Mouse (Mus musculus): ENCODE results near the gene Evx2. TPM values are rescaled to one million over a fixed set of nuclear protein-coding genes. Genes with fewer than 3 reads are reported as not detected.
A peak's percentile ranks its signal among the peaks of the same experiment; 100 is the strongest.

Gene Evx2
- polyA plus RNA-seq (2014; fragmentation: Nextera tagmentation; extraction: Ambion mirVana), result 0.54 and 0.69 TPM in 2 replicates

DNA sequence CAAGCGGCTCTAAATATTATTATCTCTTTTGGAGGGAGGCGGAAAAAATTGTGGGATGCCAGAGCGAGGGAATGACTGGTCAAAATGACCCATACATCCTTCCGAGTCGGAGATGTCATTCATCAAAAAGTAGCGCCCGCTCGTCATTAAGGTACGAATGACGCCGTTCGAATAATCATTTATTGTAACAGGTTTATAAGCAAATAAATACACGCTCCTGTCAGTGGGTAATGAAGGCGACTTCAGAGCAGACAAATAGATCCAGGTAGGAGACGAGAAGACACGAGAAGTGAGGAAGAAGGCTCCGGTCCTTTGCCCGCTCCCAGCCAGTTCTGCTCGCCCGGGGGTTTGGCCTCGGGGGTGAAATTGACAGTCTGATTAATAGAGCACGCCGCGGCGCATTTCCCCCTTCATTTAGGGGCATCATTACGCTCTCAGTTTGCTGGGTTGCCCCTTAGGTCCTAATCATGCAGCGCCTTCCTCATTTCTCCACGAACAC, at the start of gene Evx2:
Gene Evx2, minus strand, starts transcription at position 51 of the 499 bp plus-strand sequence.
- H3K36me3 ChIP-seq (ENCODE audit: control insufficient read depth, insufficient read depth, low read length), result no peaks in the 10 kb centered on the region
- peak within 1 kb of the TSS; percentile 12; the same call in 1 of the 2 replicates for H3K4me2 ChIP-seq (ENCODE audit: low read depth)
- 0 out of 2 replicates have a peak, but pooled peaks cover 5% of the 10 kb centered on the region for H3K4me1 ChIP-seq (ENCODE audit: control insufficient read depth, insufficient read depth, low read length)
- DNase-seq (ENCODE audit: low spot score) (peak; percentile 67), ATAC-seq (ENCODE audit: insufficient read depth, low FRiP score, low TSS enrichment) (no peak)
- peak within 1 kb of the TSS; percentile 44; the same call in 1 of the 2 replicates for H3K27ac ChIP-seq (ENCODE audit: low read depth, low read length)
- no peaks in the 10 kb centered on the region for H3K9me3 ChIP-seq (ENCODE audit: control insufficient read depth, low read length)
- WGBS, result under 1% methylated on average over 28 of the region's 28 CpGs
- peaks cover 98% of the 10 kb centered on the region for H3K27me3 ChIP-seq (ENCODE audit: control insufficient read depth, insufficient read depth, low read length)
- H3K4me3 ChIP-seq (ENCODE audit: low read depth, low read length), result peak within 1 kb of the TSS; percentile 18
- H3K9ac ChIP-seq (ENCODE audit: low read length), result peak within 1 kb of the TSS; percentile 23

DNA sequence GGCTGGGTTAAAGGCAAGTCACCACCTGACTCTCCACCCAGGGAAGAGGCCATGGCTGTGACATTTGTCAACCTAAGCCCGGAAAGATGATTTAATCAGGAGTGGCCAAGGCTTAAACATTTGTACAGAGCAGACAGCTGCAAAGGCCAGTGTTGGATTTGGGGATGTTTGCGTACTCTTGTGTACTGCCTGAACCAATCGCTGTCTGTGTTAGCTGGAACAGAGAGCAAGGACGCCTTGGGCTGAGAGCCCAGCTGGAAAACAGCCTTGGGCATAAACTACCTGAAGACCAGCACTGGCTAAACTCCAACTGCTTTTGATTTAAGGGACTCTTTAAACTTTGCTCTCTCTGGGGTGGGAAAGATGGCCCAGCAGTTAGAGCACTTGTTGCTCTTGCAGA, 49.3 kb upstream of the Evx2 start:
- H3K27me3 ChIP-seq (ENCODE audit: control insufficient read depth, insufficient read depth, low read length), result peaks cover 17% of the 10 kb centered on the region
- peaks cover 24% of the 10 kb centered on the region for H3K4me1 ChIP-seq (ENCODE audit: control insufficient read depth, insufficient read depth, low read length)
- 15% methylated on average over 4 of the region's 4 CpGs for WGBS
- H3K9me3 ChIP-seq (ENCODE audit: control insufficient read depth, low read length), result no peaks in the 10 kb centered on the region
- H3K9ac ChIP-seq (ENCODE audit: low read length), result peak overlapping the region; percentile 44
- H3K27ac ChIP-seq (ENCODE audit: low read depth, low read length), result peak overlapping the region; percentile 35
- H3K36me3 ChIP-seq (ENCODE audit: control insufficient read depth, insufficient read depth, low read length), result no peaks in the 10 kb centered on the region
- ATAC-seq (ENCODE audit: insufficient read depth, low FRiP score, low TSS enrichment) (no peak), DNase-seq (ENCODE audit: low spot score) (peak; percentile 24)
- H3K4me2 ChIP-seq (ENCODE audit: low read depth), result peak overlapping the region; percentile 85
- peak overlapping the region; percentile 19 for H3K4me3 ChIP-seq (ENCODE audit: low read depth, low read length)

DNA sequence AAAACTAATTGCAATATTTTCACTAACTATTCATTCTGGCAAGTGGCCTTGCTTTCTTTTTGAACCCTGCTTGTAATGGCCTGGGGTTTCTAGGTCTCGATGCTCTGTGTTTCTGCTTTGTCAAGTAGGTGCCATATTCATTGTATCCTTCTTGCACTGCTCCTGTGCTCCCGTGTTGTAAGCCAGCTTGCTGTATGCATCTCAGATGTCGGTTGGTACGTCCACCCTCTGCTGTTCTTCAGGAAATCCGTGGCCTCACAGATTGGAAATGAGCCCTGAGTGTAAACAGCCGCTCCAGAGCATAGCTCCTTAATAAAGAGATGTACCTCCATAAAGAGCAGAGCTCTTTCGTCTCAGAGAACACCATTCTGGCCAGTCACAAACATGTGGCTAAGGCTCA, 48.2 kb upstream of the Evx2 start:
- H3K9me3 ChIP-seq (ENCODE audit: control insufficient read depth, low read length), result no peaks in the 10 kb centered on the region
- no peak for DNase-seq (ENCODE audit: low spot score)
- H3K4me2 ChIP-seq (ENCODE audit: low read depth), result peak overlapping the region; percentile 85
- H3K27ac ChIP-seq (ENCODE audit: low read depth, low read length), result peak overlapping the region; percentile 58; the same call in 1 of the 2 replicates
- no peak for ATAC-seq (ENCODE audit: insufficient read depth, low FRiP score, low TSS enrichment)
- WGBS, result 8% methylated on average over 7 of the region's 7 CpGs
- peaks cover 24% of the 10 kb centered on the region for H3K4me1 ChIP-seq (ENCODE audit: control insufficient read depth, insufficient read depth, low read length)
- H3K36me3 ChIP-seq (ENCODE audit: control insufficient read depth, insufficient read depth, low read length), result no peaks in the 10 kb centered on the region
- peak overlapping the region; percentile 69 for H3K9ac ChIP-seq (ENCODE audit: low read length)
- H3K4me3 ChIP-seq (ENCODE audit: low read depth, low read length), result peak overlapping the region; percentile 83
- peaks cover 20% of the 10 kb centered on the region for H3K27me3 ChIP-seq (ENCODE audit: control insufficient read depth, insufficient read depth, low read length)

DNA sequence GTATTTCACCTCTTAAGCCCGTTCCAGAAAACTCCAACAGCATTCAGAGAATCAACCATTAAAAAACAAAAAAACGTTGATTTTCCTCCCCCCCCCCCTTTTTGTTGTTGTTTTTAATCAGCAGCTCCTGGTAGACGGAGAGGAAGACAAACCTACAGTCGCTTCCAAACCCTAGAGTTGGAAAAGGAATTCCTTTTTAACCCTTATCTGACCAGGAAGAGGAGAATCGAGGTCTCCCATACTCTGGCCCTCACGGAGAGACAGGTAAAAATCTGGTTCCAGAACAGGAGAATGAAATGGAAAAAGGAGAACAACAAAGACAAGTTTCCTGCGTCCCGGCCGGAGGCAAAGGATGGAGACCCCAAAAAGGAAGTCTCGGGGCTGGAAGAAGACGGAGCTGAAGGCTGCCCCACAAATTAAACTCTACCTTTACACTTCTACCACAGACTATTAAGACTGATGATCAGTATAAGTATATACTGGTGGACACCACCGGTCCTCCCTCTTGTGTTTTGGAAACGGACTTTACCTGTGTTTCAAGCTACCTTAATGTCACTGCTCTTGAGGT, 47.1 kb upstream of the Evx2 start:
- peak overlapping the region; percentile 85 for H3K4me2 ChIP-seq (ENCODE audit: low read depth)
- peak overlapping the region; percentile 83 for H3K4me3 ChIP-seq (ENCODE audit: low read depth, low read length)
- ATAC-seq (ENCODE audit: insufficient read depth, low FRiP score, low TSS enrichment), result no peak
- 1% methylated on average over 13 of the region's 13 CpGs for WGBS
- H3K36me3 ChIP-seq (ENCODE audit: control insufficient read depth, insufficient read depth, low read length), result no peaks in the 10 kb centered on the region
- H3K27ac ChIP-seq (ENCODE audit: low read depth, low read length), result peak overlapping the region; percentile 100
- peaks cover 24% of the 10 kb centered on the region for H3K4me1 ChIP-seq (ENCODE audit: control insufficient read depth, insufficient read depth, low read length)
- peak overlapping the region; percentile 99 for H3K9ac ChIP-seq (ENCODE audit: low read length)
- H3K27me3 ChIP-seq (ENCODE audit: control insufficient read depth, insufficient read depth, low read length), result peaks cover 20% of the 10 kb centered on the region
- no peaks in the 10 kb centered on the region for H3K9me3 ChIP-seq (ENCODE audit: control insufficient read depth, low read length)
- DNase-seq (ENCODE audit: low spot score), result peak; percentile 22

DNA sequence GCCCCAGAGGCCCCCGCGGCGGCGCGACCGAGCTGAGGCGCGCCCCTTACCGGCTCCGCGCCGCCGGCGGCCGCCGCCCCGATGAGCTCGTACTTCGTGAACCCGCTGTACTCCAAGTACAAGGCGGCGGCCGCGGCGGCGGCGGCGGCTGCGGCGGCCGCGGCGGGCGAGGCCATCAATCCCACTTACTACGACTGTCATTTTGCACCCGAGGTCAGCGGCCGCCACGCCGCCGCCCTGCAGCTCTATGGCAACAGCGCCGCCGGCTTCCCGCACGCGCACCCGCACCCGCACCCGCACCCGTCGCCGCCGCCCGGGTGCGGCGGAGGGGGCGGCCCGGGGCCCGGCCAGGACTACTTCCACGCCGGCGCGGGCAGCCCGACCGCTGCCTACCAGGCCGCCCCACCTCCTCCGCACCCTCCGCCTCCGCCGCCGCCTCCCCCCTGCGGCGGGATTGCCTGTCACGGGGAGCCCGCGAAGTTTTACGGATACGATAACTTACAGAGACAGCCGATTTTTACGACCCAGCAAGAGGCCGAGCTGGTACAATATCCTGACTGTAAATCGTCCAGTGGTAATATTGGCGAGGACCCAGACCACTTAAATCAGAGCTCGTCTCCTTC, 46.2 kb upstream of the Evx2 start:
- DNase-seq (ENCODE audit: low spot score) (peak; percentile 81), ATAC-seq (ENCODE audit: insufficient read depth, low FRiP score, low TSS enrichment) (peak; percentile 69)
- H3K4me1 ChIP-seq (ENCODE audit: control insufficient read depth, insufficient read depth, low read length), result peaks cover 20% of the 10 kb centered on the region
- peak overlapping the region; percentile 99 for H3K9ac ChIP-seq (ENCODE audit: low read length)
- H3K36me3 ChIP-seq (ENCODE audit: control insufficient read depth, insufficient read depth, low read length), result no peaks in the 10 kb centered on the region
- no peaks in the 10 kb centered on the region for H3K9me3 ChIP-seq (ENCODE audit: control insufficient read depth, low read length)
- H3K4me3 ChIP-seq (ENCODE audit: low read depth, low read length), result peak overlapping the region; percentile 83
- peak overlapping the region; percentile 85 for H3K4me2 ChIP-seq (ENCODE audit: low read depth)
- WGBS, result under 1% methylated on average over 55 of the region's 85 CpGs
- H3K27me3 ChIP-seq (ENCODE audit: control insufficient read depth, insufficient read depth, low read length), result peaks cover 28% of the 10 kb centered on the region
- H3K27ac ChIP-seq (ENCODE audit: low read depth, low read length), result peak overlapping the region; percentile 100

DNA sequence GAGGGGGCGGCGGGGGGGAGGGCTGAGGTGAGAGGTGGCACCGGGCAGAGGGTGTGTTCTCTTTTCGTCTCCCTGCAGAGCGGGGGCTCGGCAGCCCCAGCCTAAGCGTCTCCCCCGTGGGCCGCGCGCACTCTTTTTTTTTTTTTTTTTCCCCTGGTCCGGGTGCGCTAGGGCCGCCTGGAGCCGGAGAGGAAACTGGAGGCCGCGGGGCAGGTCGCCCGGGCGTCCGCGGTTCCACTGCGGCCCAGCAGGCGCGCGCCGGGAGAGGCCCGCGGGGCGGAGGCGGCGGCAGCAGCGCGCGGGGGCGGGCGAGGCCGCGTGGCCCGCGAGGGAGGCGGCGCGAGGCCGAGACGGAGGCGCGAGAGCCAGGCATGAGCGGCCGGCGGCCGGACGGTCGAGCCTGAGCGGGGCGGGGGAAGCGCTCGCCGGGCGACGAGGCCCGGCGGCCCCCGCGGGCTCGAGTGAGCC, 45.7 kb upstream of the Evx2 start:
- Histone ChIP-seq H3K4me2 (ENCODE audit: low read depth) (peak overlapping the region; percentile 85), H3K9me3 (ENCODE audit: control insufficient read depth, low read length) (no peaks in the 10 kb centered on the region), H3K9ac (ENCODE audit: low read length) (peak overlapping the region; percentile 99), H3K4me1 (ENCODE audit: control insufficient read depth, insufficient read depth, low read length) (peaks cover 17% of the 10 kb centered on the region), H3K27me3 (ENCODE audit: control insufficient read depth, insufficient read depth, low read length) (peaks cover 34% of the 10 kb centered on the region), H3K36me3 (ENCODE audit: control insufficient read depth, insufficient read depth, low read length) (no peaks in the 10 kb centered on the region), H3K4me3 (ENCODE audit: low read depth, low read length) (peak overlapping the region; percentile 83), H3K27ac (ENCODE audit: low read depth, low read length) (peak overlapping the region; percentile 100)
- 0% methylated on average over 31 of the region's 66 CpGs for WGBS
- DNase-seq (ENCODE audit: low spot score), result peak; percentile 57
- ATAC-seq (ENCODE audit: insufficient read depth, low FRiP score, low TSS enrichment), result peak; percentile 33

DNA sequence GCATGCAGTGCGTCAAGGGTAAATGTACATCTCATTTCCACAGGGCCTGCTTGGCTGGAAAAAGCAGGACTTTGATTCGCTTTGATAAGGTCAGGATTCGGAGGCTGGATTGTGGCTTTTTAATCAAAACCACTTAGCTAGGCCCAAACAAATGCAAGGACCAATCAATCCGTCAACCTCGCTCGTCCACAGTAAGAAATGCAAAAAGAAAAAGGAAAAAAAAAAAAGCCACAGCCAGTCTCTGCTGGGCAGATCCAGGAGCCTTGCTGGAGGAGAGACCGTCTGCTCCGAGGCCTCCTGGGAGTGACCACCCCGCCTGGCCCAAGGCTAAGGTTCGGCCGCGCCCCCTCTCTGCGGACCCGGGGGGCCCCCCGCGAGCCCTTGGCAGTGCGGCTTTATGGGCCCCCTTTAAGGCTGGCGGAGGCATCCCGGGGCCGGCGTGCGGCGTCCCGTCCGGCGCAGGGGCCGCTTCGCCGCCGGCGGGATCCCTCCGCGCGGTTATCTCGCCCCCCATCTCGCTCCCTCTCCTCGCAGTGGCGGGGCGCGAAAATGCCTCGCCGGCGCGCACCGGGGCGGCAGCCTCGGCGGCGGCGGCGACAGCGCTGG, 45.1 kb upstream of the Evx2 start, which contains the start of gene Hoxd8:
Gene Hoxd8, plus strand, starts transcription at position 223 of the 606 bp plus-strand sequence.
- H3K4me1 ChIP-seq (ENCODE audit: control insufficient read depth, insufficient read depth, low read length), result peaks cover 20% of the 10 kb centered on the region
- H3K4me3 ChIP-seq (ENCODE audit: low read depth, low read length), result peak within 1 kb of the TSS; percentile 83
- WGBS, result under 1% methylated on average over 43 of the region's 52 CpGs
- ATAC-seq (ENCODE audit: insufficient read depth, low FRiP score, low TSS enrichment) (peak; percentile 42), DNase-seq (ENCODE audit: low spot score) (peak; percentile 87)
- no peaks in the 10 kb centered on the region for H3K36me3 ChIP-seq (ENCODE audit: control insufficient read depth, insufficient read depth, low read length)
- peak within 1 kb of the TSS; percentile 100 for H3K27ac ChIP-seq (ENCODE audit: low read depth, low read length)
- H3K4me2 ChIP-seq (ENCODE audit: low read depth), result peak within 1 kb of the TSS; percentile 85
- peak within 1 kb of the TSS; percentile 99 for H3K9ac ChIP-seq (ENCODE audit: low read length)
- peaks cover 38% of the 10 kb centered on the region for H3K27me3 ChIP-seq (ENCODE audit: control insufficient read depth, insufficient read depth, low read length)
- H3K9me3 ChIP-seq (ENCODE audit: control insufficient read depth, low read length), result no peaks in the 10 kb centered on the region

DNA sequence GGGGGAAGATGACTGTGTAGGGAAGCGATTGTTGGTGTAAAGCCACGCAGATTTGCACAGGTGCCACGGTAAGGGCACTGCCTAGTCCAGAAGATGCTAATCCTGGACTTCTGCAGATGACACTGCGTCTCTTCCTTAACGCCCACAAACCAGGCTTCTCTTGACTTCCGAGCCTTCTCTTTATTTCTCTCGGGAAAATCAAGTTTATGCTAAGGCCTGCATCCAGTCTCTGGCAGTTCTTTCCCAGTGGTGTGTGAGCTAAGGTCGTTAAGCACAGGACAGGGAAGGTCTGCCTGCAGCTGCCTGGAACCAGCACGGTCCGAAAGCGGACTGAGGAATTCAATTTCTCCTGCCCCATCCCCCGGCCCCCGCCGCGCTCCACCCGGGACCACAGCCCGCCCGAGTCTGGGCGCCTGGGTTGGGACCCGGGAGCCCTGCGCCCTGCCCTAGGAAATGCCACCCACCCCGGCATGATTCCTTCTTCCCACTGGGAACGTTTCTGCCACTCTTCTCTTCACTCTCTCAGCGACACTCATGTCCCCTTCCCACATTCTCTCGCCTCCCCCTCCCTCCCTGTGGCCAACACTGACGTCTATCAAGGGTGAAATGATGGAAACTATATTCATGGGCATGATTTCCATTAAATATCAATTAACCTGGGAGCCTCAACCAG, 44.5 kb upstream of the Evx2 start:
- ATAC-seq (ENCODE audit: insufficient read depth, low FRiP score, low TSS enrichment) (peak; percentile 8; the same call in 1 of the 2 replicates), DNase-seq (ENCODE audit: low spot score) (peak; percentile 50)
- 2% methylated on average over 26 of the region's 26 CpGs for WGBS
- Histone ChIP-seq H3K9me3 (ENCODE audit: control insufficient read depth, low read length) (no peaks in the 10 kb centered on the region), H3K36me3 (ENCODE audit: control insufficient read depth, insufficient read depth, low read length) (no peaks in the 10 kb centered on the region), H3K4me3 (ENCODE audit: low read depth, low read length) (peak overlapping the region; percentile 83), H3K9ac (ENCODE audit: low read length) (peak overlapping the region; percentile 99), H3K4me2 (ENCODE audit: low read depth) (peak overlapping the region; percentile 85), H3K27me3 (ENCODE audit: control insufficient read depth, insufficient read depth, low read length) (peaks cover 44% of the 10 kb centered on the region), H3K4me1 (ENCODE audit: control insufficient read depth, insufficient read depth, low read length) (peaks cover 14% of the 10 kb centered on the region), H3K27ac (ENCODE audit: low read depth, low read length) (peak overlapping the region; percentile 100)
